Mouse (Mus musculus) left cerebral cortex, postnatal 10 days (tissue): ENCODE measurements around the gene Nkx1-2. TPM values are rescaled to one million over a fixed set of nuclear protein-coding genes. Genes with fewer than 3 reads are reported as not detected.

Experiments
- DNase-seq, 2 experiments: peaks; one replicate each; pipeline ENCODE4 v3.0.0; 2021 to 2022; ENCODE audit warnings: low spot score in 2 of 2, mixed read lengths in 1 of 2; ENCODE audit errors: extremely low spot score in 1 of 2
- intact Hi-C: fragments of 180-260 bp; cut with DNase I; formaldehyde crosslinking; loops from one replicate; pipeline ENCODE4 v1.15.1; 2025
- total RNA-seq, 2 experiments: library from RNA; stranded (reverse); gene quantifications; 2 replicates each; pipeline ENCODE4 v1.2.3; 2021

Nkx1-2 gene
- total RNA-seq, 2 experiments from 2014 or later = not detected

- intact Hi-C loops = no loop called here
- peak; percentile 69 to 92 for DNase-seq
Measured at GRCm38 (mm10) chr7:132610468-132611318, 11.3 kb upstream of the Nkx1-2 start, which contains the start of gene Lhpp. Gene Lhpp (plus strand): TSS chr7:132610638.

GRCm38 (mm10) chr7:132608316-132609020 is 9.0 kb upstream of the Nkx1-2 start:
- intact Hi-C loops = no loop called here
- no peak for DNase-seq

- intact Hi-C loops = no loop called here
- DNase-seq = no peak
Measured at GRCm38 (mm10) chr7:132605689-132606088, 6.3 kb upstream of the Nkx1-2 start.

GRCm38 (mm10) chr7:132604720-132605119 is 5.3 kb upstream of the Nkx1-2 start:
- DNase-seq = no peak
- intact Hi-C loops = no loop called here

GRCm38 (mm10) chr7:132600926-132601325 is 1.5 kb upstream of the Nkx1-2 start:
- intact Hi-C loops = no loop called here
- no peak for DNase-seq

GRCm38 (mm10) chr7:132600026-132600425 is 589 bp upstream of the Nkx1-2 start:
- no peak for DNase-seq
- intact Hi-C loops = no loop called here

GRCm38 (mm10) chr7:132597251-132598041 is 2.0 kb downstream of the Nkx1-2 start:
- peak in 1 of 2 experiments; percentile 41 for DNase-seq
- intact Hi-C loops = loop anchor here (5.0 kb wide), 1 partner anchor 40 kb away; no protein-coding TSS in a partner anchor

GRCm38 (mm10) chr7:132596557-132597250 is 2.7 kb downstream of the Nkx1-2 start:
- peak in 1 of 2 experiments; percentile 31 for DNase-seq
- intact Hi-C loops = loop anchor here (5.0 kb wide), 1 partner anchor 41 kb away; no protein-coding TSS in a partner anchor

- no peak for DNase-seq
- intact Hi-C loops = loop anchor here (5.0 kb wide), 1 partner anchor 42 kb away; no protein-coding TSS in a partner anchor
Measured at GRCm38 (mm10) chr7:132595787-132596186, 3.6 kb downstream of the Nkx1-2 start.

- intact Hi-C loops = no loop called here
- DNase-seq = no peak
Measured at GRCm38 (mm10) chr7:132594325-132594724, 5.1 kb downstream of the Nkx1-2 start.

GRCm38 (mm10) chr7:132593762-132594161 is 5.7 kb downstream of the Nkx1-2 start:
- DNase-seq = no peak
- intact Hi-C loops = no loop called here

GRCm38 (mm10) chr7:132589610-132590009 is 9.8 kb downstream of the Nkx1-2 start:
- intact Hi-C loops = no loop called here
- DNase-seq = no peak

GRCm38 (mm10) chr7:132587167-132587566 is 12.3 kb downstream of the Nkx1-2 start:
- DNase-seq = no peak

GRCm38 (mm10) chr7:132585695-132586491 is 13.5 kb downstream of the Nkx1-2 start:
- intact Hi-C loops = no loop called here
- DNase-seq = no peak

More at GRCm38 (mm10) chr7:132587167-132587566, 12.3 kb downstream of the Nkx1-2 start:
- intact Hi-C loops = no loop called here

GRCm38 (mm10) chr7:132581441-132581840 is 18.0 kb downstream of the Nkx1-2 start:
- DNase-seq = no peak
- intact Hi-C loops = no loop called here

GRCm38 (mm10) chr7:132580511-132580910 is 18.9 kb downstream of the Nkx1-2 start:
- intact Hi-C loops = no loop called here
- DNase-seq = no peak

- intact Hi-C loops = no loop called here
- no peak for DNase-seq
Measured at GRCm38 (mm10) chr7:132576891-132577290, 22.5 kb downstream of the Nkx1-2 start.
